Mouse (Mus musculus): Measurements from ENCODE around the gene Armc2. TPM values are rescaled to one million over a fixed set of nuclear protein-coding genes. Genes with fewer than 3 reads are reported as not detected.
"Not testable (repeated sequence)": the region's sequence is repeated elsewhere in the genome, so short reads cannot be mapped to it uniquely, and the experiment has no call there.

Armc2 gene
- total RNA-seq, 2 experiments from 2014 or later, result 1.2 to 3.8 TPM

- no peak for DNase-seq
Observed at GRCm38 (mm10) chr10:41967915-41968635, 50.2 kb downstream of the Armc2 start.

DNA sequence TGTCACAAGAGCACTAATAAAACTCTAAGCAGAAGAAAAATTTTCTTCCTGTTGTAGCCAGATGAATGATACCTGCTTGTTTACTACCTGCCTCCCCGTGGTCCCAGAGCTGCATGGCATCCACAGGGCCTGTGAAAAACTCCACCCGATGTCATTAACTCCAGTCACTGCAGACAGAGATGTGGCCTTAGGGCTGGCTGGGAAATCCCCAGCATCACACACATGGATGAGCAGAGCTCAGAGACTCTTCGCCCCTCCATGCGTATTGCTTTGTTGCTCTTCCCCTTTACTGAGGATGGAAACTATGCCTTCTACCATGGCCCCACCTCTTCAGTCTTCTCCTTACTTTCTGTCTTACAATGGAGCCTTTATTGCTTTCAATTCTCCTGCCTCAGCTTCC, 55.5 kb downstream of the Armc2 start:
- no peak for DNase-seq

DNA sequence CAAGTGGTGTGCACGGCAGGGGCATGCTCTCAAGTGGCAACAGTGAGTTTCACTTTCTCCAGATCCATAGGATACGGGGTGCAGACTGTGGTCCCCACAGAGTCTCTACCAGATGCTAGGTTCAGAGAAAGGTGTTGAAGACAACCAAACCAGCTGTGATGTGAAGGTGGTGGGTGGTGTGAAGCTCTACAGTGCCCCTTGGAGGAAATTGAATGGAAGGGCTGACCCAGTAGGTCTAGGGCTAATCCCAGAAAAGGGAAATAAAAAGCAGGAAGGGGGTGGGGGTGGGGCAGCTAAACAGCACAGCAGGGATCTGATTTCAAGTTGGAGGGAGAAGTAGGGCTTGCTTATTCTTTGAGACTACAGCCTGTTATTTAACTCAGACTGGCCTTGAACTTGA, 58.4 kb downstream of the Armc2 start:
- DNase-seq, result no peak

GRCm38 (mm10) chr10:41958677-41959274, 59.5 kb downstream of the Armc2 start:
- no peak for DNase-seq

DNA sequence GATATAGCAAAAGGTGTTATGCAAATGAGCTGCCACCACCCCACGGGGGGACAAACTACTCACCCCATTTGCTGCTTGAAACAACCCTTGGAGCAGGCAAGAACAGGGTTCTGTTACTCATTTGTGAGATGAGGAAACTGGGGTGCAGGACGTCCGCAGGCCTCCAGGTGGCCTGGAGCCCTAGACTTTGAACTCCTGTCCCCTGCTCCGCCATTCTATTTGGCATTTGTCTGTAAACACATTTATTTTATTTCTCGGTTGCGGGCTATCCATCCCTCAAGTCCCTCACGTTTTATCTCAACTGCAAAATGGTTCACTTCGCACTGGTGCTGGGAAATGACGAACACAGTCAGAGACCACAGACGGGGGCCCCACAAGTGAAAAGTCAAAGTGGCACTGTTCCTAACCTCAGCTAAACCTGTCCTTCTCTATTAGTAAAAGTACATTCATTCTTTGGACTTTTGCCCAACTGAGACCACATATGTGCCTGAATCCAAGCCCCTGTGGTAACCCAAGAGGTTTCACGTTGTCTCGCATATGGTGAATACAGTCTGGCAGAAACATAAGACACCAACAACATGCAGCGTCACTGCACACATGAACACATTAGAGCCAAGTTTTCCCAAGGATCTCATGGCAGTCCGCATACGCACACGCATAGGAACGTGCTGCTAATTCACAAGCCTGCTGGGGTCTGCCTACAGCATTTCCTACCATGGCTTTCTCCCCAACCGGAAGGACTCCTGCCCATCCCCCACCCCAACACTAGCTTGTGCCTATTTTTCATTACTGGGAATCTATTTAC, 60.6 kb downstream of the Armc2 start:
- DNase-seq, result no peak

DNA sequence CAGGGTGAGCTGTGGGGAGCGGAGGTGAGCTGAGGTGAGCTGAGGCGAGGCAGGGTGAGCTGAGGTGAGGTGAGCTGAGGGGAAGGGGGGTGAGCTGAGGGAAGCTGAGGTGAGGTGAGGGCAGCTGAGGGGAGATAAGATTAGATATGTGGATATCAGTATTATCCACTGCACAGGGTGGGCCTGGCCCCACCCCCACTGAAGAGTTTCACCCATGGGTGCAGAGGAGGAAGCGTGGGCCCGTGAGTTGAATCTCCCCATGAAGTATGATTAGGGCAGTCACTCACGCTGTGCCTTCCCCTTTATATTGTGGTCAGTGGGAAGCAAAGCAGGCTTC, 64.7 kb downstream of the Armc2 start:
- no peak for DNase-seq

DNA sequence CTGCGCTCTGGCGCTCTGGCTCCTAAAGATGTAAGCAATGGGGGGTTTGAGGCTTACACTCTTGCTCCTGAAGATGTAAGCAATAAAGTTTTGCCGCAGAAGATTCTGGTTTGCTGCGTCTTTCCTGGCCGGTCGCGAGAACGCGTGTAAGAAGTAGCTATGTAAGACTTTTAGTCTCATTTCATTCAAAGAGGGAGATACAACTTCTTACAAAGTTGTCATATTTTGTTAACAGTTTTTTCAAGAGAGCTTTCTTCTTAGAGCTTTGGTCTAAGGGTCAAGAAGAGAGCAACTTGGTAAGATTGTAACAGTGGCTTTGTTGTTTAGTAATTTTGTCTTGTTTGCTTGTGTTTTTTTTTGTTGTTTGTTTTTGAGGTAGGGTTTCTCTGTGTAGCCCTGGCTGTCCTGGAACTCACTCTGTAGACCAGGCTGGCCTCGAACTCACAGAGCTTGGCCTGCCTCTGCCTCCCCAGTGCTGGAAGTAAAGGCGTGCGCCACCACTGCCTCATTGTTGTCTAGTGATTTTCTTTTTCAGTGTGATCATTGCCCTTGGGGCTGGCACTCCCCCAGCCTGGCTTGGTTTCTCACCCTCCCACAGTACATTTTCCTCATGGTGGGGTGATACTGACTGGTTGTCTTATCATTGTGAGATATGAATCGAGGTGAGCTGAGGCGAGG, 65.3 kb downstream of the Armc2 start:
- DNase-seq, result no peak

- not testable (repeated sequence) for DNase-seq
Observed at GRCm38 (mm10) chr10:41952354-41952753, 65.9 kb downstream of the Armc2 start.

GRCm38 (mm10) chr10:41939090-41939489, 79.2 kb downstream of the Armc2 start:
- no peak for DNase-seq

DNA sequence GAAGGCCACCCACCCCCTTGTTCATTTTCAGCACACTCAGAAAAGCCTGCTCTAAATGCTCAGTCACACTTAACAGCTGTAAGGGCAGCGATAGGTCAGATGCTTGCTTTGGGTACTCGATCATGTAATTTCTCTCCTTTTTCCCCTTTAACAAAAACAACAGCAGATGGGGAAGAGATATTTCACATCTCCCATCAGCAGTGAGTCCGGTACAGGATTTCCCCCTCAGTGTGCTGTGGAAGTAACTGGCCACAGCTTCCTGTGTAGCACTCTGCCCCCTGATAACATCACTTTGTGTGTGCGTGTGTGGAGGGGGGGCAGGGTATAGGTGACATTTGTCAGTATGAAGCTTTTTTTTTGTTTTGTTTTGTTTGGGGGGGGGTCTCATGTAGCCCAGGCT, 81.1 kb downstream of the Armc2 start:
- peak in 1 of 2 experiments; percentile 24 for DNase-seq

DNA sequence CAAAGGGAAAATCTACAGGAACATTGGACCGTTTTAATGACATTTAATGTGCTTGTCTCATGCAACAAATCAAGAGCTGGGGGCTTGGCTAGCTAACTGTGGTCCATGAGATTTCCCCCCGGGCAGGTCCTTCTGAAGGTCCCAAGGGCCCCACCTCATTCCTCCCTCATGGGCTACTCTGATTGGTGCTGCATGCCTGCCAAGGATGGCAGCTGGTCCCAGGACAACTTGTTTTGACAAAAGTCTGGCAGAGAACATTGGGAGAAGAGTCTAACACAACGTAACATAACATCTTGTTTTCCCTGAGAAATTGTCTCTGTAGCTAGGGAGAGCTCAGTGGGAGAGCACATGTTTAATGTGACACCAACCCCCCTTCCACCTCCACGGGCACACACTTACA, 82.1 kb downstream of the Armc2 start:
- no peak for DNase-seq

DNA sequence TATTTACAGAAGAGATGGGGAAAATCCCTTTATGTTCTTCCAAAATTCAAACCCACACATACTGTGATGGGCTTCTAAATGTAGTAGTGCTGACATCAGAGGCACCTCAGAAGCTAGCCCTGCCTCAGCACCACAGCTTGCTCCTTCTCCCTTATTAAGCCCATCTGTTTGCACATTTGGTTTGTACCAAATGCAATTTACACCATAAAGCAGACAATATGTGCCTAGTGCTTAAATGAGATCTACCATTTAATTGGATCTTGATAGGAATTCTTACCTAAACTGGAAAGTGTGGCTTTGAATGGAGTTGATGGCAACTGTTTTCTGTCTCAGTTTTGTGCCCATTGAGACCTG, 82.8 kb downstream of the Armc2 start:
- DNase-seq, result no peak

DNA sequence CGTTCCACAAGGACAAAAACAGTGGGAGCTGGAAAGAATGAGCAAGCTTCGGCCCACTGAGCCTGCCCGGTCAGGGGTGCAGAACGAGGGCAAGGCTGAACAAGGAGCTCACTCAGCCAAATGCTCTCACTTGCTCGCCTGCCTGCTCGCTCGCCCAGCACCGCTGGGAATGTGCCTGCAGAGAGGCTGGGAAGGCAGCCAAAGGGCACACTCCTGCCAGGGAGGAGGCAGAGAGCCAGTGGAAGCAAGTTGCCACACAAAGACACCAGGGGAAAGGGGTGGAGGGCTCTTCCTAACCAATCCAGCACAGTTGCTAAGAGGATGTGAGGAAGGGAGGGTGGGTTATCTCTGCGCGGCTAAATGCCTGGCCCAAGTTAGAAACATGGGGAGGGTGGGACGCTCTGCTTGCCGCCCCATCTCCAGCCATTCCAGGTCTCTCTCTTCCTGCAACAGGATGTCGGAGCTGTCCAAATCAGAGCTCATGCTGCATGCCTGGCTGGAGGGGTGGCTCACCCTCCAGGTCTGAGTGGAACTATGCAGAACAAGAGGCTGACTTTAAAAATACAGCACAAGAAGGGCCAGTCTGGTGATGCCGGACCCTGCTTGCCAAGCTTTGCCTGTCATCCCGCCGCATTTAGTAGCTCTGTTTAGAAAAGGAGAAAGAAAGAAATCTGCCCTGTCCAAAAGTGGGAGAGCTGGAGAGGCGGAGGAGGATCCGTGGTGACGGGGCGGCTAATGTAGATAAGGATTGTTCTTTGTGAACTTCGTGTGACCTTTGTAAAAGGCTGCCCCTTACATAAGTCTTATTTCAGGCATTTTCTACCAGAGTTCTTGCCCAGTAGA, 83.4 kb downstream of the Armc2 start:
- peak; percentile 90 to 92 for DNase-seq

- DNase-seq, result peak; percentile 52 to 62
Observed at GRCm38 (mm10) chr10:41933536-41933935, 84.7 kb downstream of the Armc2 start.

GRCm38 (mm10) chr10:41932943-41933342, 85.3 kb downstream of the Armc2 start:
- DNase-seq, result no peak

GRCm38 (mm10) chr10:41931962-41932361, 86.3 kb downstream of the Armc2 start:
- DNase-seq, result no peak

DNA sequence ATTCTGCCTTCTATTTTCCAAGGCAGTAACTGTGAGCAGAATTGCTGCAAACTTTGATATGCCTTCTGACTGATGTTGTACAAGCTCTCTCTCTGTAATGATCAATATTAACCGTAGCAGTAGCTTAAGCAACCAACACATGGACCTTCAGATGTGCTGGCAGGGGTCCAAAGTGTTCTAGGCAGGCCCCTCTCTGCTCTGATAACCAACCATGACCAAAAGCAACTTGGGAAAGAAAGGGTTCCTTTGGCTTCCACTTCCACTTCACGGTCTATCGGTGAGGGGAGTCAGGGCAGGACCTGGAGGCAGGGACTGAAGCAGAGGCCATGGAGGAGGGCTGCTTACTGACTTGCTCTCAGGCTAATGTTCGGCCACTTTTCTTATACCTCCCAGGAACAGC, 87.3 kb downstream of the Armc2 start:
- DNase-seq, result no peak

- peak; percentile 5 to 24 for DNase-seq
Observed at GRCm38 (mm10) chr10:41926726-41927125, 91.5 kb downstream of the Armc2 start.

DNA sequence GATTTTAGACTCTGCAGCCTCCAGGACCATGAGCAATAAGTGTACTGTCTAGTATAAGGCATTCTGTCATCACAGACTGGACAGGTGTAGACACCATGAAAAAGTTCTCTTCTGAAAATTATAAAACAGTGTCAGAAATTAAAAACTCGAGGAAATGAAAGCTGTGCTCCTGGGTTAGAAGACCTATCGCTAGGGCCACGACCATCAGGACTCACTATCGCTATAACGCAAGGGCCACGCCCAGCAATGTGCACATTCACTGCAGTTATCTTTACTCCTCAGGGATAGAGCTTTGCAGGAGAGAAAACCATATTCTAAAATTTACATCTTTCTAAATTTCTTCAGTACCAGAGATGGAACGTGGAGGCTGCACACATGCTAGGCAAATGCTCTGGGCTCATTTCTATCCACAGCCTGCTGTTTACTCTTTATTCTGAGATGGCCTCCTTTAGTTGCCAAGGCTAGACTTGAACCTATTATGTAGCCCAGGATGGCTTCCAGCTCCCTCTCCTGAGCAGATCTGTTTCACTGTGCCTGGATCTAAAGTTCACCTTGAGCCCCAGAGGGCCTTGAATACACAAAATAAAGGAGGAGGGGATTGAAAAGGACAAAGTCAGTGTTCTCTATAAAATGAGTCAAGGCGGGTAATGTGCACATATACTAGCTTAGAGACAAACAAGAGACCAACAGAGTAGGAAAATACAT, 105.8 kb downstream of the Armc2 start:
- no peak for DNase-seq

DNA sequence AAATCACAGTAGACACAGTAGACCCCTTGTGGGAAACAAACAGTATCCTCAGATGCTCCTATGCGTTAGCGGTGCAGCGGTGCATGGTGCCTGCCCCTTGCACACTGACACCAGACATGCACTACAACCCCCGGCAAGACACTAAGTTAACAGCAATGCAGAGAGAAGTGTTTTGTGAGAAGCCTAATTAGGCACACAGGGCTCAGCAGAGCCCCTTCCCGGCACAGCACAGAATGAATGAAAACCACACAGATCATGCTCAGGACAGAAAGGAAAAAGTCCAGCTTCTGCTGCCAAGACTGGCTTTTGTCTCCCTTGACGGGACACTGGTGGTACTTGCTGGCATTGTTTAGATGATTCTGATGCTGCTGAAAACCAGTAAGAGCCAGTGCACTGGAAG, 109.3 kb downstream of the Armc2 start:
- DNase-seq, result no peak

DNA sequence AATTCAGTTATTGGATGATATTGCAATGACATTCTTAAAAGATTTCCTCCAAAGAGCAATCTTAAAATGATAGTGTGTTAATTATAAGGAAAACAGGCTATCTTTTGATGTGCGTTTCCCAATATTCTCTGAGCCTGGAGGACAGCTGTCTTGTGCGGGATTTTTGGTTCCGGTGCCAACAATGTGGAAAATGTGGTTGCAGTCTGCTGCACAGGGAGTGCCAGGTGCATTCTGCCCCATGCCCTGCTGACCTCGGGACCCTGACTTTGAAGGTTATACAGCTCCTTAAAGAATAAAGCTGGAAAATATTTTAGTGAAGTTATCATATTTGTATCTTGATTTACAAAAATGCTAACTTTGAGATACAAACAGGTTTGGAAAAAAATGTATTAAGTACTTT, 110.3 kb downstream of the Armc2 start:
- DNase-seq, result no peak
